Mouse (Mus musculus): Measurements from ENCODE around the gene Actn2. TPM values are rescaled to one million over a fixed set of nuclear protein-coding genes. Genes with fewer than 3 reads are reported as not detected.

Actn2 gene
- polyA plus RNA-seq, 1 experiment from 2014 or later = 0.34 TPM

DNA sequence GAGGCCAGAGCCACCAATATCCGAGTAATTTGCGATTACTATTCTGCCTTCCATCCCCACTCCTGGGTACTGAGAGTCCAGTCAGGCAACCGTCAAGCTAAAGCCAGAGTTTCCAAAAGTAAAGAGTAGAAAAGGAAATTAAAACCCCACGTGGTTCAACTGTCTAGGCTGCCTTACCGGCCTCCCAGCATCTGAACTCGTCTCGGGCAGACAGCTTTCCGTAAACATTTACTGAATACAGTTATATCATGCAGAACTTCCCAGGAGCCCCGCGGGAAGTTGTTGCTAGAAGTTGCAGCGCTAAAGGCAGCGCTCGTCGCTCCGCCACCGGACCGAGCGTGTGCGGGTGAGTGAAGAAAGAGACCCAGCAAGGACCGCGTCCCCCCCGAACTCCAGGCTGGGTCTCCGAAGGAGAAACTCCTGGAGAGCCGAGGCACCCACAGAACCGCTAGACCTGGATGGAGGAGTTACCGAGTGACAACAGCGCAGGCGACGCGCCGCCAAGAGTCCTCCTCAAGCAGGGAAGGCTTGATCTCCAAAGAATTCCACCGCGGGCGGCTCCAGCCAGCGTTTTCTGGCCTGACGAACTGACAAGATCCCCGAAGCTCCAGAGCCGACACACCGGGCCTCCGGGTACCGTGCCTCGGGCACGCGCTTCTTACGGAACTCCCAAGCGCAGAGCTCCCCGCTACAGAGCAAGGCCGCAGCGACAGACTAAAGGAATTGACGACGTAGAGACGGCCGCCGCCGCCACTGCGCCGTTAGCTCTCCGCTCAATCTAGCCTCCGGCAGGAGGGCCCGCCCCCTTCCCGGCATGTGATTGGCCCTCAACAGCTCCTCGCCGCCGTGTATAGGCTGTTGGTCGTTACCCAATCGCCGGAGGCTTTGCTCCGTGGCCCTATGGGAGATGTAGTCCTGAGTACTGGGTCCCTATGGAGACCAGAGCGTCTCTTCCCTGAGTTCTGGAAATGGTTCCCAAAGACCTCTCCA lies 82.9 kb downstream of the Actn2 start, which contains the start of gene Mtr:
Gene Mtr (minus strand): TSS at position 723 of the 990 bp plus-strand sequence.
- DNase-seq (ENCODE audit: low spot score) (peak; percentile 94), ATAC-seq (replicated peaks; ENCODE audit: low FRiP score, low TSS enrichment, low read depth) (peak; percentile 100)
- Histone ChIP-seq H3K4me2 (ENCODE audit: low read length) (peak within 1 kb of the TSS; percentile 57), H3K27me3 (replicated peaks; ENCODE audit: control insufficient read depth, insufficient read depth, low read length) (no peaks in the 10 kb centered on the region), H3K9ac (ENCODE audit: low read length) (peak within 1 kb of the TSS; percentile 71), H3K27ac (ENCODE audit: low read depth) (peak within 1 kb of the TSS; percentile 86), H3K9me3 (ENCODE audit: control insufficient read depth, low read length) (peaks cover 2% of the 10 kb centered on the region; the same call in 1 of the 2 replicates), H3K4me1 (replicated peaks; ENCODE audit: control insufficient read depth, insufficient read depth, low read length) (peaks cover 10% of the 10 kb centered on the region), H3K4me3 (ENCODE audit: low read depth, low read length) (peak within 1 kb of the TSS; percentile 88), H3K36me3 (ENCODE audit: control insufficient read depth, insufficient read depth, low read length) (peaks cover 10% of the 10 kb centered on the region; the same call in 1 of the 2 replicates)
- WGBS = under 1% methylated on average over 68 of the region's 69 CpGs

DNA sequence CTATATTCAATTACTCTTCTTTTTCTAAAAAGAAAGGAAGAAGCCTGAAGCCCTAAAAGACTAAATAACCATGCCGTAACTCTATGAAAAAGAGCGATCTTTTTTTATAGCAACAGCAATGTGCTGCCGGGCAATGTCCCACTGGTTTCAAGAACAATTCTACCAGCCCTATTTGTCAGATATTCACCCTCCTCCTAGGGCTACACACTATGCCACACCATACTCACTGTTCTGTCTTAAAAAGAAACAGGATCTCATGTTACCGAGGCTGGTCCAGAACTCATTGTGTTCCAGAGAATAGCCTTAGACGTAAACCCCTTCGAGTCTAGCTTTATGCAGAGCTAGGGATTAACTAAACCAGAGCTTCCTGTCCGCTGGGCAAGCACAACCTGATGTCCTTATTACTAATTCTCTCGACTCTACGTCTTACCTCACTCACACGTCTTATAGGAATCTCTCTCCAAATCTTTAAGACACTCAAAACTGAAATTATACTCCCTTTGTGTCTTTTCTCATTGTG lies 83.6 kb downstream of the Actn2 start:
- H3K36me3 ChIP-seq (ENCODE audit: control insufficient read depth, insufficient read depth, low read length) = peaks cover 14% of the 10 kb centered on the region
- peak overlapping the region; percentile 57 for H3K4me2 ChIP-seq (ENCODE audit: low read length)
- H3K27ac ChIP-seq (ENCODE audit: low read depth) = peak overlapping the region; percentile 86
- peaks cover 2% of the 10 kb centered on the region; the same call in 1 of the 2 replicates for H3K9me3 ChIP-seq (ENCODE audit: control insufficient read depth, low read length)
- peaks cover 10% of the 10 kb centered on the region for H3K4me1 ChIP-seq (replicated peaks; ENCODE audit: control insufficient read depth, insufficient read depth, low read length)
- 17% methylated on average over 10 of the region's 10 CpGs for whole genome bisulfite sequencing
- ATAC-seq (replicated peaks; ENCODE audit: low FRiP score, low TSS enrichment, low read depth) (no peak), DNase-seq (ENCODE audit: low spot score) (peak; percentile 52)
- H3K27me3 ChIP-seq (replicated peaks; ENCODE audit: control insufficient read depth, insufficient read depth, low read length) = no peaks in the 10 kb centered on the region
- peak overlapping the region; percentile 71 for H3K9ac ChIP-seq (ENCODE audit: low read length)
- H3K4me3 ChIP-seq (ENCODE audit: low read depth, low read length) = peak overlapping the region; percentile 88

DNA sequence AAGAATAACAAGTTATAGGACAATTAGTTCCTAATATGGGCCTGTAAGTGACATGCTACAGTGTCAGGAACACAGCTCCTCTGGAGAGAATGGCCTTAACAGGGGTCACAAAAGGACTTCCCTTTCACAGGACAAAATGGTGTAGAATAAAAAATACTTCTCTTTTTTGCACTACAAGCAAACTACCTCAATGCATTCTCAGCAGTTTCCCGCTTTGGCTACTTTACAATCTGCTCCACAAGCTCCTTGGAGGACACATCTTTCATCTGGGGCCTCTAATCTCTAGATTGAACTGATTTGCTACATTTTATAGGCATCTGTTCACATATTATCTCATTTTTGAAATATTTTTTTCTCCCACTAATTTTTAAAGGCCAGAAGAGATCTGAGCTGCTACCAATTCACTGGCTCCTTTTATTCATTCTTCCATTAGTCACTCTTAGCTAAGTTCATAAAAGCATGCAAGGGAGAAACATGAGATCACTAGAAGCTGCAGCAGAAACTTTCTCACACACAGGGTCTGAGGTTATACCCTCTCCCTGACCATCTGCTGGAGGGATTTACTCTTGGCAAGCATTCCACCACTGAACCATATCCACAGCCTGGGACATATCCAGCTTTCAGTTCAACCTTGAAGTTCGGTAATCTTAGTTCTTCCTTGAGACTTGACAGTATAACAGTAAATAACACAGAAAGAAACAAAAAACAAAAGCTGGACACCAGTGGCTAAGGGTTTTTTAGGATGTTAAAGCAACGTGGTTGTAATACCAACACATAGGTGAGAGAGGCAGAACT lies 84.5 kb downstream of the Actn2 start:
- DNase-seq (ENCODE audit: low spot score) (no peak), ATAC-seq (replicated peaks; ENCODE audit: low FRiP score, low TSS enrichment, low read depth) (no peak)
- Histone ChIP-seq H3K4me2 (ENCODE audit: low read length) (peak overlapping the region; percentile 57), H3K9ac (ENCODE audit: low read length) (no peak overlapping the region), H3K36me3 (ENCODE audit: control insufficient read depth, insufficient read depth, low read length) (peaks cover 14% of the 10 kb centered on the region), H3K4me3 (ENCODE audit: low read depth, low read length) (peak overlapping the region; percentile 88; the same call in 1 of the 2 replicates), H3K4me1 (replicated peaks; ENCODE audit: control insufficient read depth, insufficient read depth, low read length) (peaks cover 10% of the 10 kb centered on the region), H3K9me3 (ENCODE audit: control insufficient read depth, low read length) (no peaks in the 10 kb centered on the region; the same call in 1 of the 2 replicates), H3K27ac (ENCODE audit: low read depth) (no peak overlapping the region), H3K27me3 (replicated peaks; ENCODE audit: control insufficient read depth, insufficient read depth, low read length) (no peaks in the 10 kb centered on the region)
- WGBS = 68% methylated on average over 3 of the region's 3 CpGs

DNA sequence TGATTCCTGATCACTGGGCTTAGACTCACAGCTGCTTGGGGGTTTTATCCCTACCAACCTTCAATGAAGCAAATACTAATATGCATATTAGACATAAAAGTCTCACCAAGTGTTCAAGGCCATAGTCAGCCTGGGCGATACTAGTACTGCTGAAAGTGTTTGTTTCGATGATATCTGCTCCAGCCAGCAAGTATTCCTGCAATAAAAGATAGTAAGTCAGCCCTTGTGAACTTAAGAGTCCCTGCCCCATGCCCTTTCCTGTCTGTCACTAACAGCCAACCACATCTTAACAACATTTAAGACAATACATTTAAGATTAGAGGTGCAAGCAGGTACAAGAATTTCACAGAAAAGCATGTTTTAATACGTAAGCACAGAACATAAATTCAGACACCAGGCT lies 90.1 kb downstream of the Actn2 start:
- no peak overlapping the region for H3K4me3 ChIP-seq (ENCODE audit: low read depth, low read length)
- DNase-seq (ENCODE audit: low spot score) (no peak), ATAC-seq (replicated peaks; ENCODE audit: low FRiP score, low TSS enrichment, low read depth) (no peak)
- H3K36me3 ChIP-seq (ENCODE audit: control insufficient read depth, insufficient read depth, low read length) = peaks cover 57% of the 10 kb centered on the region
- no peak overlapping the region for H3K9ac ChIP-seq (ENCODE audit: low read length)
- WGBS = 96% methylated on average over 3 of the region's 3 CpGs
- no peaks in the 10 kb centered on the region for H3K9me3 ChIP-seq (ENCODE audit: control insufficient read depth, low read length)
- no peaks in the 10 kb centered on the region for H3K27me3 ChIP-seq (replicated peaks; ENCODE audit: control insufficient read depth, insufficient read depth, low read length)
- no peak overlapping the region for H3K4me2 ChIP-seq (ENCODE audit: low read length)
- no peaks in the 10 kb centered on the region for H3K4me1 ChIP-seq (replicated peaks; ENCODE audit: control insufficient read depth, insufficient read depth, low read length)
- no peak overlapping the region for H3K27ac ChIP-seq (ENCODE audit: low read depth)

DNA sequence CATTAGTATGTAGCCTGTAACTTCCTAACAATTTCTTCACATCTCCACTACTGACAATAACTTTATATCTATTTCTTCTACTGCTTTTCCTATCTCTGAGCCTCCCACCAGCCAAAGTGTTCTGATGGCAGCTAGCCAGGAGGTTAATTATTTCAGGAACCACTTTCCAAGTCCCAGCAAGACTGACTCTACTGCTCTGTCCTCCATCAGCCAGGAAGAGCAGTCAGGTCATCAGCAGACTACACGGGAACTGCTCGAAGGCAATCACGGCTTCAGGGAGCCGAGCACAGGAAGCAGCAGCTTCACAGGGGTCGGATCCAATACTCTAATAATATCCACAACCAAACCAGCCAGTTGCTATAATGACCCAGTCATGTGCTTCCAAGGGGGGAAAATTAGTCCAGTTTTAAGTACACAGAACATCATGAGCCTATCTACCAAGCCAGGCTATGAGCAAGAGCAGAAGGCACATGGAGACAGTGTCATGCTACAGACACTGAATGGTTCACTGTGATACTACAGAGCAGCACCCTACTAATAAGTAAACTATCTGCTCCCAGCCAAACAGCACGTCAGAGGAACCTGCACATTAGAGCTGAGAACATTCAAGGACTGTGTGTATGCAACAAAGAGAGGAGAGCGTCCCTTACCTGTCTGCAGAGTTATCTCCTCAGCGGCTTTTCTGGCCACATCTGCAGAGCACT lies 91.2 kb downstream of the Actn2 start:
- Histone ChIP-seq H3K9ac (ENCODE audit: low read length) (no peak overlapping the region), H3K27ac (ENCODE audit: low read depth) (no peak overlapping the region), H3K27me3 (replicated peaks; ENCODE audit: control insufficient read depth, insufficient read depth, low read length) (no peaks in the 10 kb centered on the region), H3K36me3 (ENCODE audit: control insufficient read depth, insufficient read depth, low read length) (peaks cover 63% of the 10 kb centered on the region), H3K4me1 (replicated peaks; ENCODE audit: control insufficient read depth, insufficient read depth, low read length) (no peaks in the 10 kb centered on the region), H3K4me3 (ENCODE audit: low read depth, low read length) (no peak overlapping the region), H3K4me2 (ENCODE audit: low read length) (no peak overlapping the region), H3K9me3 (ENCODE audit: control insufficient read depth, low read length) (no peaks in the 10 kb centered on the region)
- DNase-seq (ENCODE audit: low spot score) (no peak), ATAC-seq (replicated peaks; ENCODE audit: low FRiP score, low TSS enrichment, low read depth) (no peak)
- WGBS = 92% methylated on average over 8 of the region's 8 CpGs

DNA sequence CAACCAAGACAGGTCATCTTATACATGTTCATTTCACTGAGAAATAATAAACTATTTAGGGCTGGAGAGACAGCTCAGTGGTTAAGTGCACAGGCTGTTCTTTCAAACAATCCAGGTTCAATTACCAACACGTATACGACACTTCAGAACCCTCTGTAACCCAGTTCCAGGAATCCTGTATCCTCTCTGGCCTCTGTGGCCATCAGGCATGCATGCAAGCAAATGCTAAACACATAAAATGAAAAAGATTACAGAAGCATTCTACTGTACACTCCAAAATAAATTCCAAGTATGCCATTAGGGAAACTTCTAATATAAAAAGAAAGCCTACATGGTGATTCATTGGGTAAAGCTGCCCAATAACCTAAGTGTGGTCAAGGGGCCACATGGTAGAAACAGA lies 94.6 kb downstream of the Actn2 start:
- Histone ChIP-seq H3K9me3 (ENCODE audit: control insufficient read depth, low read length) (no peaks in the 10 kb centered on the region), H3K27ac (ENCODE audit: low read depth) (no peak overlapping the region), H3K27me3 (replicated peaks; ENCODE audit: control insufficient read depth, insufficient read depth, low read length) (no peaks in the 10 kb centered on the region), H3K4me1 (replicated peaks; ENCODE audit: control insufficient read depth, insufficient read depth, low read length) (no peaks in the 10 kb centered on the region), H3K4me2 (ENCODE audit: low read length) (no peak overlapping the region), H3K9ac (ENCODE audit: low read length) (no peak overlapping the region), H3K36me3 (ENCODE audit: control insufficient read depth, insufficient read depth, low read length) (peaks cover 82% of the 10 kb centered on the region), H3K4me3 (ENCODE audit: low read depth, low read length) (no peak overlapping the region)
- WGBS = 94% methylated on average over 2 of the region's 2 CpGs
- ATAC-seq (replicated peaks; ENCODE audit: low FRiP score, low TSS enrichment, low read depth) (no peak), DNase-seq (ENCODE audit: low spot score) (no peak)

DNA sequence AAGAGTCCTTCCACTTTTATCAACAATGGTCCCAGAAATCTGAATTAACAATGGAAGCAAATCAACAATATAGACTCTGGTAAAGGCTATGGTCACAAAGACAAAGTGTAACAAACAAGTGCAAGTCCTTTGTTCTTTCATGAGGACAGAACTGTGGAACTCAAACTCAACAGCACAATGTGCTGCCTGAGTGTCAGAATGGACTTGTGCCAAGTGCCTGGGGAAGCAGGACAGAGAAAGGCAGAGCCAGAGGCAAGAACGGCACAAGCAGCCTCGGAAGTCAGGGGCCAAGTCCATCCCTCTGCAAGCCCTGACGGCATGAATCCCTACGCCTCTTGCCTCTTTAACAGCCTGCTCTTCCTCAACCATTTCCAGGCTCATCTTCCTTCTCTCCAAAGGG lies 96.6 kb downstream of the Actn2 start:
- 85% methylated on average over 4 of the region's 4 CpGs for WGBS
- ATAC-seq (replicated peaks; ENCODE audit: low FRiP score, low TSS enrichment, low read depth) = no peak
- DNase-seq (ENCODE audit: low spot score) = no peak

DNA sequence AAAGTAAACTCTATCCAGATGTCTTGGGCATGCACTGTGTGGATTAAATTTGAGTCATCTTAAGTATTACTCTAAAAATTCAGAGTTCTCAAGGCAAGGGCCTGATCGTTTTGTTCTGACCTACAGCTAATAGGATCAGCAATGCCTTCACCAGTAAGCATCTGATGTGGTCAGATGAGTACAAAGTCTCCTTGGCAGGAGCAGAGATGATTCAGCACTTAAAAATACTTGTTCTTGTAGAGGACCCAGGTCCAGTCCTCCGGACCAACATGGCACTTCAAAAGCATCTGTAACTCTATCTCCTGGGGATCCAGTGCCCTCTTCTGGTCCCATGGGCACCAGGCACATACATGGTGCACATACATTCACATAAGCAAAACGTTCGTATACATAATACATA lies 108.4 kb downstream of the Actn2 start:
- no peak overlapping the region for H3K4me2 ChIP-seq (ENCODE audit: low read length)
- no peak overlapping the region for H3K27ac ChIP-seq (ENCODE audit: low read depth)
- no peaks in the 10 kb centered on the region for H3K9me3 ChIP-seq (ENCODE audit: control insufficient read depth, low read length)
- no peaks in the 10 kb centered on the region for H3K27me3 ChIP-seq (replicated peaks; ENCODE audit: control insufficient read depth, insufficient read depth, low read length)
- no peak for DNase-seq (ENCODE audit: low spot score)
- no peak for ATAC-seq (replicated peaks; ENCODE audit: low FRiP score, low TSS enrichment, low read depth)
- H3K4me3 ChIP-seq (ENCODE audit: low read depth, low read length) = no peak overlapping the region
- peaks cover 70% of the 10 kb centered on the region for H3K36me3 ChIP-seq (ENCODE audit: control insufficient read depth, insufficient read depth, low read length)
- no peaks in the 10 kb centered on the region for H3K4me1 ChIP-seq (replicated peaks; ENCODE audit: control insufficient read depth, insufficient read depth, low read length)
- WGBS = 91% methylated on average over 4 of the region's 4 CpGs
- no peak overlapping the region for H3K9ac ChIP-seq (ENCODE audit: low read length)

More for the DNA sequence above, 96.6 kb downstream of the Actn2 start:
- Histone ChIP-seq H3K4me3 (ENCODE audit: low read depth, low read length) (no peak overlapping the region), H3K36me3 (ENCODE audit: control insufficient read depth, insufficient read depth, low read length) (peaks cover 78% of the 10 kb centered on the region), H3K27me3 (replicated peaks; ENCODE audit: control insufficient read depth, insufficient read depth, low read length) (no peaks in the 10 kb centered on the region), H3K4me1 (replicated peaks; ENCODE audit: control insufficient read depth, insufficient read depth, low read length) (no peaks in the 10 kb centered on the region), H3K27ac (ENCODE audit: low read depth) (no peak overlapping the region), H3K9ac (ENCODE audit: low read length) (no peak overlapping the region), H3K4me2 (ENCODE audit: low read length) (no peak overlapping the region), H3K9me3 (ENCODE audit: control insufficient read depth, low read length) (no peaks in the 10 kb centered on the region)
